Mouse (Mus musculus) CH12.LX (cell line): Measurements from ENCODE around the gene Relch. TPM values are rescaled to one million over a fixed set of nuclear protein-coding genes. Genes with fewer than 3 reads are reported as not detected.

Experiments used
- DNase-seq: peaks from one replicate; pipeline ENCODE4 v3.0.0-alpha.2; 2013; ENCODE audit errors: extremely low read depth
- H3K27ac ChIP-seq: 2 replicates; pipeline ENCODE4 v1.5.1; 2012; ENCODE audit warnings: low read depth, mild to moderate bottlenecking, control low read depth, moderate library complexity; ENCODE audit not compliant: insufficient read depth
- H3K27me3 ChIP-seq: replicated peaks from 2 replicates; pipeline ENCODE3; 2012; ENCODE audit warnings: inconsistent platforms
- H3K36me3 ChIP-seq, 2 experiments: replicated peaks in 1 of 2; 2 replicates each; pipeline versions ENCODE3 to v1.6.1; 2012; ENCODE audit warnings: inconsistent platforms in 1 of 2, low read length in 1 of 2, mild to moderate bottlenecking in 1 of 2, mixed read lengths in 1 of 2, moderate library complexity in 1 of 2; ENCODE audit not compliant: control insufficient read depth in 1 of 2, insufficient read depth in 1 of 2
- H3K4me1 ChIP-seq, 2 experiments: 2 replicates each; pipeline ENCODE4 v1.6.1; 2012; ENCODE audit warnings: inconsistent platforms in 1 of 2, moderate library complexity in 1 of 2; ENCODE audit not compliant: insufficient read depth in 2 of 2, control insufficient read depth in 1 of 2
- H3K4me2 ChIP-seq: 2 replicates; pipeline ENCODE4 v1.6.1; 2012; ENCODE audit warnings: low read depth, mild to moderate bottlenecking, control low read depth; ENCODE audit not compliant: poor library complexity, insufficient read depth, severe bottlenecking
- H3K4me3 ChIP-seq, 3 experiments: fragments of 150-350 bp in 1 of 3; sonication (generic) in 1 of 3; replicated peaks in 1 of 3; 2 replicates each; pipeline versions ENCODE3 to v1.5.1; 2011 to 2012; ENCODE audit warnings: low read depth in 2 of 3, low read length in 2 of 3, mild to moderate bottlenecking in 2 of 3, moderate library complexity in 2 of 3, control low read depth in 1 of 3, improper control_type of control experiment in 1 of 3, inconsistent platforms in 1 of 3, mixed read lengths in 1 of 3; ENCODE audit not compliant: poor library complexity in 1 of 3
- H3K79me2 ChIP-seq: replicated peaks from 2 replicates; pipeline ENCODE4 v1.6.1; 2012; ENCODE audit warnings: mild to moderate bottlenecking, moderate library complexity; ENCODE audit not compliant: control insufficient read depth, poor library complexity, insufficient read depth, severe bottlenecking; ENCODE audit errors: extremely low read depth
- H3K9ac ChIP-seq: 2 replicates; pipeline ENCODE4 v1.6.1; 2012; ENCODE audit warnings: low read depth, mild to moderate bottlenecking, control low read depth, moderate library complexity; ENCODE audit not compliant: insufficient read depth
- H3K9me3 ChIP-seq: replicated peaks from 2 replicates; pipeline ENCODE3; 2012; ENCODE audit warnings: low read length, inconsistent platforms, mixed read lengths
- BHLHE40 ChIP-seq: IDR thresholded peaks from 2 replicates; pipeline ENCODE4 v1.6.1; 2011; ENCODE audit warnings: mild to moderate bottlenecking, low read depth, low read length, improper control_type of control experiment
- CHD1 ChIP-seq: IDR thresholded peaks from 2 replicates; pipeline ENCODE4 v1.6.1; 2012; ENCODE audit warnings: low read depth, low read length, improper control_type of control experiment, inconsistent platforms
- E2F4 ChIP-seq: IDR thresholded peaks from 2 replicates; pipeline ENCODE4 v1.6.1; 2011; ENCODE audit warnings: low read depth, low read length, improper control_type of control experiment; ENCODE audit not compliant: insufficient replicate concordance
- EP300 ChIP-seq: IDR thresholded peaks from 2 replicates; pipeline ENCODE4 v1.6.1; 2011; ENCODE audit warnings: low read length, improper control_type of control experiment
- GABPA ChIP-seq: IDR thresholded peaks from 2 replicates; pipeline ENCODE4 v1.6.1; 2012; ENCODE audit warnings: low read depth, low read length, improper control_type of control experiment, inconsistent platforms; ENCODE audit not compliant: insufficient replicate concordance
- IRF4 ChIP-seq: IDR thresholded peaks from 2 replicates; pipeline ENCODE4 v1.6.1; 2014; ENCODE audit warnings: low read depth, mild to moderate bottlenecking, inconsistent platforms, low read length, improper control_type of control experiment
- KAT2A ChIP-seq: IDR thresholded peaks from 2 replicates; pipeline ENCODE4 v1.6.1; 2012; ENCODE audit warnings: low read length, improper control_type of control experiment, inconsistent platforms; ENCODE audit not compliant: insufficient replicate concordance
- MAFK ChIP-seq: IDR thresholded peaks from 2 replicates; pipeline ENCODE4 v1.6.1; 2011; ENCODE audit warnings: low read length, improper control_type of control experiment; ENCODE audit not compliant: insufficient replicate concordance
- MAX ChIP-seq: IDR thresholded peaks from 2 replicates; pipeline ENCODE4 v1.6.1; 2011; ENCODE audit warnings: low read length, improper control_type of control experiment
- MEF2A ChIP-seq: IDR thresholded peaks from 2 replicates; pipeline ENCODE4 v1.6.1; 2014; ENCODE audit warnings: low read depth, mild to moderate bottlenecking, inconsistent platforms, low read length, improper control_type of control experiment, borderline replicate concordance
- NRF1 ChIP-seq: IDR thresholded peaks from 2 replicates; pipeline ENCODE4 v1.6.1; 2014; ENCODE audit warnings: low read depth, mild to moderate bottlenecking, inconsistent platforms, low read length, improper control_type of control experiment, moderate library complexity
- PAX5 ChIP-seq: IDR thresholded peaks from 2 replicates; pipeline ENCODE4 v1.6.1; 2012; ENCODE audit warnings: low read length, inconsistent platforms, mixed read lengths
- POLR2A ChIP-seq: IDR thresholded peaks from 2 replicates; pipeline ENCODE4 v1.6.1; 2011; ENCODE audit warnings: low read depth, mild to moderate bottlenecking, improper control_type of control experiment, low read length
- POLR2AphosphoS2 ChIP-seq: IDR thresholded peaks from 2 replicates; pipeline ENCODE4 v1.6.1; 2011; ENCODE audit warnings: low read depth, low read length, improper control_type of control experiment
- RCOR1 ChIP-seq: conservative IDR thresholded peaks from 2 replicates; pipeline ENCODE4 v1.6.1; 2012; ENCODE audit warnings: low read depth, mild to moderate bottlenecking, inconsistent platforms, low read length, improper control_type of control experiment
- TBP ChIP-seq: conservative IDR thresholded peaks from 2 replicates; pipeline ENCODE4 v1.6.1; 2011; ENCODE audit warnings: low read depth, low read length, improper control_type of control experiment
- TCF12 ChIP-seq: IDR thresholded peaks from 2 replicates; pipeline ENCODE4 v1.6.1; 2014; ENCODE audit warnings: low read depth, mild to moderate bottlenecking, inconsistent platforms, low read length, improper control_type of control experiment
- UBTF ChIP-seq: IDR thresholded peaks from 2 replicates; pipeline ENCODE4 v1.6.1; 2012; ENCODE audit warnings: low read depth, mild to moderate bottlenecking, inconsistent platforms, low read length, improper control_type of control experiment, moderate library complexity
- USF1 ChIP-seq: IDR thresholded peaks from 2 replicates; pipeline ENCODE4 v1.6.1; 2014; ENCODE audit warnings: low read depth, mild to moderate bottlenecking, inconsistent platforms, low read length, improper control_type of control experiment
- USF2 ChIP-seq: conservative IDR thresholded peaks from 2 replicates; pipeline ENCODE4 v1.6.1; 2011; ENCODE audit warnings: low read depth, low read length, improper control_type of control experiment
- ZC3H11A ChIP-seq: IDR thresholded peaks from 2 replicates; pipeline ENCODE4 v1.6.1; 2012; ENCODE audit warnings: low read depth, mild to moderate bottlenecking, inconsistent platforms, low read length, improper control_type of control experiment
- ZKSCAN1 ChIP-seq: IDR thresholded peaks from 2 replicates; pipeline ENCODE4 v1.6.1; 2012; ENCODE audit warnings: low read depth, inconsistent platforms, low read length, improper control_type of control experiment, borderline replicate concordance
- ZNF384 ChIP-seq: IDR thresholded peaks from 2 replicates; pipeline ENCODE4 v1.6.1; 2012; ENCODE audit warnings: low read depth, low read length, improper control_type of control experiment, inconsistent platforms
- dilution Hi-C: fragments of 300-500 bp; cut with MboI; formaldehyde crosslinking; loops from 2 replicates; pipeline ENCODE4 v1.14.3; 2020; ENCODE audit warnings: low sequenced_read_pairs; ENCODE audit not compliant: extremely low pct_unique_long_range_greater_than_20kb, extremely low pct_ligation_motif_present
- in situ Hi-C: fragments of 300-500 bp; cut with MboI; formaldehyde crosslinking; loops from 3 replicates; pipeline ENCODE4 v1.14.3; 2019; ENCODE audit warnings: low sequenced_read_pairs, low pct_ligation_motif_present, low pct_unique_long_range_greater_than_20kb, mixed read lengths
- polyA plus RNA-seq: library from polyadenylated mRNA; unstranded; fragments of >175 nt; gene quantifications from 2 replicates; pipeline ENCODE4 v1.2.1, GENCODE M21; 2012; ENCODE audit warnings: low read depth; ENCODE audit not compliant: insufficient read length
- total RNA-seq, 2 experiments: library from RNA; depleted of rRNA; stranded (reverse); fragments of 300-350 nt in 1 of 2; fragments of >200 nt in 1 of 2; gene quantifications; 2 replicates each; pipeline ENCODE4 v1.2.3; 2012 to 2014

The Relch gene
- total and polyA plus RNA-seq, 3 experiments = 23.1 to 25.9 (median 24.3) TPM

- in situ Hi-C loops (no loop called here), dilution Hi-C loops (no loop called here)
- Histone ChIP-seq H3K4me2 (no peak overlapping the region), H3K4me1 (no peaks in the 10 kb centered on the region), H3K27me3 (no peaks in the 10 kb centered on the region), H3K36me3 (peaks cover 24 to 61% of the 10 kb centered on the region in 2 experiments), H3K9me3 (no peaks in the 10 kb centered on the region), H3K4me3 (no peak overlapping the region), H3K9ac (no peak overlapping the region), H3K79me2 (no peaks in the 10 kb centered on the region), H3K27ac (no peak overlapping the region)
- TF ChIP-seq USF2 (no peak), ZC3H11A (no peak), CHD1 (no peak), BHLHE40 (no peak), ZNF384 (no peak), TBP (no peak)
- no peak for DNase-seq
Measured at GRCm38 (mm10) chr1:105739493-105739892, 75.8 kb downstream of the Relch start.

GRCm38 (mm10) chr1:105742481-105742880 lies 78.8 kb downstream of the Relch start:
- H3K4me2 ChIP-seq = no peak overlapping the region
- H3K36me3 ChIP-seq = peaks cover 22 to 54% of the 10 kb centered on the region in 2 experiments
- no peak overlapping the region for H3K9ac ChIP-seq
- in situ Hi-C loops (no loop called here), dilution Hi-C loops (no loop called here)
- H3K27me3 ChIP-seq = no peaks in the 10 kb centered on the region
- no peak overlapping the region for H3K4me3 ChIP-seq
- no peak overlapping the region for H3K27ac ChIP-seq
- H3K79me2 ChIP-seq = no peaks in the 10 kb centered on the region
- H3K9me3 ChIP-seq = no peaks in the 10 kb centered on the region
- no peak for TF ChIP-seq MEF2A
- TF ChIP-seq ZKSCAN1 = no peak
- TF ChIP-seq NRF1 = no peak
- no peak for TF ChIP-seq ZNF384
- no peak for TF ChIP-seq ZC3H11A
- TF ChIP-seq RCOR1 = no peak
- TF ChIP-seq USF1 = no peak
- TF ChIP-seq MAFK = no peak
- no peak for TF ChIP-seq EP300
- no peak for TF ChIP-seq MAX
- no peak for TF ChIP-seq GABPA
- no peak for TF ChIP-seq TCF12
- no peak for TF ChIP-seq KAT2A
- TF ChIP-seq E2F4 = no peak
- no peak for TF ChIP-seq POLR2AphosphoS2
- TF ChIP-seq PAX5 = no peak
- no peak for TF ChIP-seq UBTF
- TF ChIP-seq IRF4 = no peak
- TF ChIP-seq POLR2A = no peak
- no peak for DNase-seq
- peaks cover 0 to 13% of the 10 kb centered on the region in 2 experiments; a peak in 2 of 4 replicates for H3K4me1 ChIP-seq
